Mouse (Mus musculus) hematopoietic multipotent progenitor cell, adult 10-12 weeks (in vitro differentiated cells): ENCODE measurements around the gene Olfr338. TPM values are rescaled to one million over a fixed set of nuclear protein-coding genes. Genes with fewer than 3 reads are reported as not detected.

ENCODE experiments used
- polyA plus RNA-seq: library from polyadenylated mRNA; stranded (reverse); fragments of >175 nt; gene quantifications from 2 replicates; pipeline ENCODE4 v1.2.3, GENCODE M21; 2012; ENCODE audit warnings: low replicate concordance

Olfr338 gene
- polyA plus RNA-seq: not detected in 2 replicates

DNA sequence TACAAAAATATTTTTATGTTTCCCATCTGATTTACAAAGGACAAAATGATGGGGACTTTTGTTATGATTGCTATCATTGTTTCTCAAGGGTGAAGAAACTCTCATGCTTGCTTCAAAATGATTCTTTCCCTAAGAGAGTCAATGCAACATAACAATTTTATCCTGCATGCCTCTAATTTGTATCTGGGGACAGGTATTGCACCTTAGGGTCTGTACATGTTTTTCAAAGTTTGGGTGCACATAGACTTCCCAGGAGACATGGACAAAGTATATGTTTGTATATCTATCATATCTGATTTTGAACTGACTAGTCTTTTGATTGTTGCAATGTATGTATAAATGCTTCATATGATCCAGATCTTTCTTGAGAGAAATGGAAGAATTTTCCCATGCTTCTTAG is at the start of gene Olfr338:
Gene Olfr338 (plus strand): TSS at position 301 of the 400 bp plus-strand sequence.

DNA sequence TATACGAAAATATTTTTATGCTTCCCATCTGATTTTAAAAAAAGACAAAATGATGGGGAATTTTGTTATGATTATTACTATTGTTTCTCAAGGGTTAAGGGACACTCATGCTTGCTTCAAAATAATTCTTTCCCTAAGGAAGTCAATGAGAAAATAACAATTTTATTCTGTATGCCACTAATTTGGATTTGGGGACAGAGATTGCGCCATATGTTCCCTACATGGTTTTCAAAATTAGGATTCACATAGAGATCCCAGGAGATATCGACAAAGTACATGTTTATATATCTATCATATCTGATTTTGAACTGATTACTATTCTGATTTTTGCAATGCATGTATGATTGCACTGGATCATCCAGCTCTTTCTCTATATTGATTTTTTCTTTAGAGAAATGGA is 45.3 kb downstream of the Olfr338 start, which contains the start of gene Olfr339:
Gene Olfr339 (plus strand): TSS at position 301 of the 400 bp plus-strand sequence.

Other genes with a start within 250 kb of the Olfr338 start
- gene Mrrf, start 237.1 kb upstream of the Olfr338 start, polyA plus RNA-seq: 0.77 and 1.1 TPM in 2 replicates
- gene Rbm18, start 236.7 kb upstream of the Olfr338 start, polyA plus RNA-seq: 10.2 and 12.1 TPM in 2 replicates
- gene Ptgs1, start 143.1 kb upstream of the Olfr338 start, polyA plus RNA-seq: 13.3 and 13.6 TPM in 2 replicates
- not detected in 2 replicates for gene Olfr339, start 45.4 kb downstream of the Olfr338 start, polyA plus RNA-seq
- not detected in 2 replicates for gene Olfr340, start 79.1 kb downstream of the Olfr338 start, polyA plus RNA-seq
- gene Olfr341, start 108.9 kb downstream of the Olfr338 start, polyA plus RNA-seq: not detected in 2 replicates
- gene Olfr342, start 151.5 kb downstream of the Olfr338 start, polyA plus RNA-seq: not detected in 2 replicates
- gene Olfr344, start 193.1 kb downstream of the Olfr338 start, polyA plus RNA-seq: not detected in 2 replicates